Comparison of ENCODE assay signal across 18 mouse cellular contexts in the genomic region with DNA sequence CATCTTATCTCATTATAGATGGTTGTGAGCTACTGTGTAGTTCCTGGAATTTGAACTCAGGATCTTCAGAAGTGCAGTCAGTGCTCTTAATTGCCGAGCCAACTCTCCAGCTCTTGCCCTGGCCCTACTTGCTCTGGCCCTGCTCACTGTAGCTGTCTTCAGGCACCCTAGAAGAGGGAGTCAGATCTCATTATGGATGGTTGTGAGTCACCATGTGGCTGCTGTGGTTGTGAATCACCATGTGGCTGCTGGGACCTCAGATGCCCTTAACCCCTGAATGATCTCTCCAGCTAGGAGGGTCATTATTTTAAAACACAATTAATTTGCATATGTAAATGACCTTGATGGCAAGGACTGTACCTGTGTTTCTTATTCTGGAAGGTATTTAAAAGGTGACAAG.
DNase-seq lines count a peak whose midpoint lies in the region; ATAC-seq and TF ChIP-seq lines count a peak whose summit lies in the region.
"Had no signal": no experiment of that assay in that cellular context is flagged by ENCODE, and none has a peak within 500 bp of the region (broad histone marks: within the 10 kb centered on the region; RNA-seq: fewer than 3 reads in every experiment).

No protein-coding gene starts in this region.

- H3K36me3 ChIP-seq in hindbrain, embryonic 11.5 days (ENCODE audit: control insufficient read depth, insufficient read depth, low read length) = no peaks in the 10 kb centered on the region
- H3K36me3 ChIP-seq in hindbrain, postnatal 0 days (ENCODE audit: insufficient read depth, low read length) = no peaks in the 10 kb centered on the region
- no peaks in the 10 kb centered on the region for H3K36me3 ChIP-seq in CH12.LX (replicated peaks in 1 of 2; ENCODE audit: control insufficient read depth in 1 of 2, insufficient read depth in 1 of 2, low read length in 1 of 2)
- H3K36me3 ChIP-seq: forebrain, embryonic 10.5 days; limb, embryonic 13.5 days; liver, embryonic 15.5 days had no signal

- TF ChIP-seq EP300 in CH12.LX (IDR thresholded peaks at IDR 0.05; ENCODE audit: low read length) = no peak

- WGBS in hindbrain, embryonic 11.5 days = 88% methylated on average over 1 of the region's 1 CpGs
- WGBS in hindbrain, postnatal 0 days = 80% methylated on average over 1 of the region's 1 CpGs

- no peaks in the 10 kb centered on the region for H3K79me2 ChIP-seq in CH12.LX (replicated peaks; ENCODE audit: control insufficient read depth, extremely low read depth, insufficient read depth, poor library complexity, severe bottlenecking)

- TF ChIP-seq POLR2A in CH12.LX (IDR thresholded peaks at IDR 0.05; ENCODE audit: low read depth, low read length) = no peak

- in situ Hi-C loops in CH12.LX (cut with MboI; ENCODE audit: low pct_ligation_motif_present, low pct_unique_long_range_greater_than_20kb, low sequenced_read_pairs) = no loop called here

- no peak for TF ChIP-seq CTCF in hindbrain, postnatal 0 days (IDR thresholded peaks at IDR 0.05; ENCODE audit: low read depth)
- TF ChIP-seq CTCF in CH12.LX (conservative IDR thresholded peaks at IDR 0.05 in 1 of 2, IDR thresholded peaks at IDR 0.05 in 1 of 2; ENCODE audit: low read depth in 2 of 2, low read length in 2 of 2) = no peak

- TF ChIP-seq RAD21 in CH12.LX (IDR thresholded peaks at IDR 0.05; ENCODE audit: low read depth, low read length) = no peak

- dilution Hi-C loops in CH12.LX (cut with MboI; ENCODE audit: extremely low pct_ligation_motif_present, extremely low pct_unique_long_range_greater_than_20kb, low sequenced_read_pairs) = no loop called here

- H3K9ac ChIP-seq in hindbrain, embryonic 11.5 days (ENCODE audit: low read depth, low read length) = no peak overlapping the region
- no peak overlapping the region for H3K9ac ChIP-seq in hindbrain, postnatal 0 days (replicated peaks; ENCODE audit: low read length)
- no peak overlapping the region for H3K9ac ChIP-seq in CH12.LX (ENCODE audit: insufficient read depth, low read depth)
- H3K9ac ChIP-seq: limb, embryonic 13.5 days; liver, embryonic 15.5 days had no signal

- no peak overlapping the region for H3K27ac ChIP-seq in hindbrain, embryonic 11.5 days (ENCODE audit: low read depth, low read length)
- H3K27ac ChIP-seq in hindbrain, postnatal 0 days = no peak overlapping the region
- no peak overlapping the region for H3K27ac ChIP-seq in CH12.LX (ENCODE audit: insufficient read depth, low read depth)
- H3K27ac ChIP-seq: forebrain, embryonic 10.5 days; limb, embryonic 13.5 days; liver, embryonic 15.5 days had no signal

- H3K4me3 ChIP-seq in hindbrain, embryonic 11.5 days (ENCODE audit: low read depth, low read length) = no peak overlapping the region
- no peak overlapping the region for H3K4me3 ChIP-seq in hindbrain, postnatal 0 days (ENCODE audit: low read length)
- no peak overlapping the region for H3K4me3 ChIP-seq in CH12.LX (replicated peaks in 1 of 3; ENCODE audit: low read depth in 2 of 3, low read length in 2 of 3, poor library complexity in 1 of 3)
- H3K4me3 ChIP-seq: forebrain, embryonic 10.5 days; limb, embryonic 13.5 days; liver, embryonic 15.5 days had no signal

- no peak overlapping the region for H3K4me2 ChIP-seq in hindbrain, embryonic 11.5 days (replicated peaks; ENCODE audit: low read depth, low read length)
- H3K4me2 ChIP-seq in hindbrain, postnatal 0 days (ENCODE audit: low read depth, low read length) = no peak overlapping the region
- H3K4me2 ChIP-seq in CH12.LX (ENCODE audit: insufficient read depth, low read depth, poor library complexity, severe bottlenecking) = no peak overlapping the region
- H3K4me2 ChIP-seq: heart, embryonic 11.5 days; limb, embryonic 13.5 days; liver, embryonic 15.5 days had no signal

- H3K9me3 ChIP-seq in hindbrain, embryonic 11.5 days (ENCODE audit: control insufficient read depth, low read length) = no peaks in the 10 kb centered on the region
- H3K9me3 ChIP-seq in hindbrain, postnatal 0 days (ENCODE audit: low read length) = no peaks in the 10 kb centered on the region
- no peaks in the 10 kb centered on the region for H3K9me3 ChIP-seq in CH12.LX (replicated peaks; ENCODE audit: low read length)
- H3K9me3 ChIP-seq: forebrain, embryonic 10.5 days; limb, embryonic 13.5 days; liver, embryonic 15.5 days had no signal

- ATAC-seq in hindbrain, embryonic 11.5 days (ENCODE audit: low FRiP score) = 0 out of 2 replicates have a peak, but pooled peaks have one; percentile 30
- ATAC-seq in hindbrain, postnatal 0 days = no peak
- ATAC-seq: activated CD4-positive, CD25-positive, alpha-beta regulatory T cell, adult 4 months; lung, postnatal 0 days had no signal

- H3K27me3 ChIP-seq in hindbrain, embryonic 11.5 days (ENCODE audit: control insufficient read depth, insufficient read depth, low read length) = no peaks in the 10 kb centered on the region
- no peaks in the 10 kb centered on the region for H3K27me3 ChIP-seq in hindbrain, postnatal 0 days (ENCODE audit: insufficient read depth, low read length)
- H3K27me3 ChIP-seq in CH12.LX (replicated peaks) = no peaks in the 10 kb centered on the region
- H3K27me3 ChIP-seq: limb, embryonic 13.5 days; liver, embryonic 15.5 days had no signal

- H3K4me1 ChIP-seq in hindbrain, embryonic 11.5 days (replicated peaks; ENCODE audit: control insufficient read depth, insufficient read depth, low read length) = no peaks in the 10 kb centered on the region
- no peaks in the 10 kb centered on the region for H3K4me1 ChIP-seq in hindbrain, postnatal 0 days (ENCODE audit: insufficient read depth, low read length)
- peaks cover 4 to 6% of the 10 kb centered on the region in 2 experiments for H3K4me1 ChIP-seq in CH12.LX (ENCODE audit: control insufficient read depth in 1 of 2, insufficient read depth in 2 of 2)
- H3K4me1 ChIP-seq: forebrain, embryonic 10.5 days; limb, embryonic 13.5 days; liver, embryonic 15.5 days had no signal

- DNase-seq in hindbrain, embryonic 11.5 days (ENCODE audit: low spot score) = no peak
- DNase-seq in hindbrain, postnatal 0 days (ENCODE audit: low spot score) = no peak
- peak; percentile 33 for DNase-seq in CH12.LX (ENCODE audit: extremely low read depth)
- DNase-seq in adrenal gland, adult 2 months = peak; percentile 78
- peak; percentile 15 for DNase-seq in mesoderm, embryonic 11.5 days (ENCODE audit: low read depth, low spot score)
- DNase-seq in lung, postnatal 14 days = no peak
- DNase-seq in spleen, adult 12 weeks (ENCODE audit: low spot score) = no peak
- no peak for DNase-seq in kidney, postnatal 10 days
- DNase-seq: cerebellum, adult 8-10 months; heart, postnatal 36 days; kidney, adult 8-10 months; kidney, postnatal 36 days had no signal

TF ChIP-seq in CH12.LX, 34 proteins besides CTCF, POLR2A, EP300 and RAD21:
- TF ChIP-seq TCF12 (IDR thresholded peaks at IDR 0.05; ENCODE audit: low read depth, low read length) = no peak
- TF ChIP-seq E2F4 (IDR thresholded peaks at IDR 0.05; ENCODE audit: insufficient replicate concordance, low read depth, low read length) = no peak

Comparison
In these comparisons a context has a peak if more than half of its experiments do, and no peak if none do; other contexts are left out.
1. DNase-seq: peak in CH12.LX (single experiment), adrenal gland, adult 2 months (single experiment) and mesoderm, embryonic 11.5 days (single experiment); none in hindbrain, embryonic 11.5 days (single experiment), hindbrain, postnatal 0 days (single experiment), lung, postnatal 14 days (single experiment), spleen, adult 12 weeks (single experiment) and kidney, postnatal 10 days (single experiment).